Mouse (Mus musculus) c-Kit-negative CD71-positive TER-119-positive erythroid progenitor cells, embryonic 14.5 days (primary cell): ENCODE results near the gene Fgfr4.

Experiments
- DNase-seq: peaks from one replicate; pipeline ENCODE4 v3.0.0-alpha.2; 2013; ENCODE audit warnings: low read depth, low spot score

The Fgfr4 gene

GRCm38 (mm10) chr13:55152621-55153415, at the start of gene Fgfr4:
Fgfr4 (plus strand) TSS chr13:55152640.
- DNase-seq = no peak

GRCm38 (mm10) chr13:55103351-55103750, 49.1 kb upstream of the Fgfr4 start:
- no peak for DNase-seq

- peak; percentile 93 for DNase-seq
Measured at GRCm38 (mm10) chr13:55105045-55105952, 47.1 kb upstream of the Fgfr4 start, which contains the start of gene Zfp346. Zfp346 (plus strand) TSS chr13:55105311.

GRCm38 (mm10) chr13:55105953-55106691, 46.3 kb upstream of the Fgfr4 start:
- DNase-seq = peak; percentile 25

GRCm38 (mm10) chr13:55107116-55107515, 45.3 kb upstream of the Fgfr4 start:
- no peak for DNase-seq

- no peak for DNase-seq
Measured at GRCm38 (mm10) chr13:55107694-55108093, 44.7 kb upstream of the Fgfr4 start.

GRCm38 (mm10) chr13:55114375-55114774, 38.1 kb upstream of the Fgfr4 start:
- no peak for DNase-seq

GRCm38 (mm10) chr13:55124903-55125302, 27.5 kb upstream of the Fgfr4 start:
- no peak for DNase-seq

- DNase-seq = no peak
Measured at GRCm38 (mm10) chr13:55133448-55133847, 19.0 kb upstream of the Fgfr4 start, which contains the start of gene Gm17617. Gm17617 (minus strand) TSS chr13:55133548.

GRCm38 (mm10) chr13:55135382-55135781, 17.1 kb upstream of the Fgfr4 start:
- peak; percentile 8 for DNase-seq

- DNase-seq = no peak
Measured at GRCm38 (mm10) chr13:55140271-55140670, 12.2 kb upstream of the Fgfr4 start.

- no peak for DNase-seq
Measured at GRCm38 (mm10) chr13:55153951-55154350, 1.5 kb downstream of the Fgfr4 start.

- DNase-seq = no peak
Measured at GRCm38 (mm10) chr13:55162365-55162764, 9.9 kb downstream of the Fgfr4 start.

- no peak for DNase-seq
Measured at GRCm38 (mm10) chr13:55163553-55163952, 11.1 kb downstream of the Fgfr4 start.

- no peak for DNase-seq
Measured at GRCm38 (mm10) chr13:55165831-55166339, 13.4 kb downstream of the Fgfr4 start.

- DNase-seq = no peak
Measured at GRCm38 (mm10) chr13:55166806-55167725, 14.6 kb downstream of the Fgfr4 start.

GRCm38 (mm10) chr13:55167798-55168197, 15.4 kb downstream of the Fgfr4 start:
- DNase-seq = no peak

- no peak for DNase-seq
Measured at GRCm38 (mm10) chr13:55168255-55168654, 15.8 kb downstream of the Fgfr4 start.

- no peak for DNase-seq
Measured at GRCm38 (mm10) chr13:55168958-55169369, 16.5 kb downstream of the Fgfr4 start.
